Mouse (Mus musculus) spleen, adult 2 months (tissue): ENCODE results near the gene Sumo1.

ENCODE experiments used
- CTCF ChIP-seq: fragments of 200-500 bp; IDR thresholded peaks from 2 replicates; pipeline ENCODE4 v1.5.1; 2011; ENCODE audit warnings: mild to moderate bottlenecking, inconsistent platforms; ENCODE audit not compliant: insufficient read depth, insufficient read length, insufficient replicate concordance; ENCODE audit errors: extremely low read depth
- POLR2A ChIP-seq: fragments of 200-500 bp; IDR thresholded peaks from 2 replicates; pipeline ENCODE4 v1.6.1; 2011; ENCODE audit warnings: low read depth, low read length, inconsistent platforms

DNA sequence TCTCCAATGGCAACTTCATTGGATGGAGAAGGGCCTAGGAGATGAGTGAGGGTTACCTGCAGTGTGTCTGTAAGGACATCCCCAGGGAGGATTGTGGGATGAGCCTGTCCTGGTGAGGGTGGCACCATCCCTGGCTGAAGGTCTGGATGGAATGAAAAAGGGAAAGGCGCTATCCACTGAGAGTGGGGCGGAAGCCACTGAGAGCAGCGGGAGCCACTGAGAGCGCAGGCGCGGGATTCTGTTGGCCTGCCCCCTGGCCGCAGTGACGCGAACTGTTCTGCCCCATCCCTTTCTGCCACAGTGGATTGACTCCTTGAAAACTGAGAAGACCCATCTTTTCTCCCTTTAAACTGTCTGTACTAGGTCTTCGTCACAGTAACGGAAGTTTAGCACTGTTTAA, 66.7 kb downstream of the Sumo1 start:
- TF ChIP-seq POLR2A (no peak), CTCF (no peak)
